Mouse (Mus musculus): ENCODE measurements around the gene Ptpn1.

The Ptpn1 gene

GRCm38 (mm10) chr2:167931985-167932726 is at the start of gene Ptpn1:
Gene Ptpn1, plus strand, starts transcription at chr2:167932057.
- WGBS = under 1% methylated on average over 99 of the region's 99 CpGs

GRCm38 (mm10) chr2:167886485-167886884 is 45.4 kb upstream of the Ptpn1 start:
- WGBS = 63% methylated on average over 7 of the region's 7 CpGs

GRCm38 (mm10) chr2:167887516-167888347 is 44.1 kb upstream of the Ptpn1 start:
- WGBS = 19% methylated on average over 22 of the region's 22 CpGs

- WGBS = 76% methylated on average over 6 of the region's 6 CpGs
These were observed 43.0 kb upstream of the Ptpn1 start for GRCm38 (mm10) chr2:167888834-167889233.

GRCm38 (mm10) chr2:167889886-167890285 is 42.0 kb upstream of the Ptpn1 start:
- 86% methylated on average over 4 of the region's 4 CpGs for WGBS

- WGBS = 42% methylated on average over 9 of the region's 9 CpGs
These were observed 39.9 kb upstream of the Ptpn1 start for GRCm38 (mm10) chr2:167891908-167892307.

- 82% methylated on average over 10 of the region's 10 CpGs for WGBS
These were observed 38.2 kb upstream of the Ptpn1 start for GRCm38 (mm10) chr2:167893680-167894079.

GRCm38 (mm10) chr2:167894948-167895372 is 36.9 kb upstream of the Ptpn1 start:
- under 1% methylated on average over 30 of the region's 30 CpGs for WGBS

- 59% methylated on average over 8 of the region's 8 CpGs for WGBS
These were observed 34.0 kb upstream of the Ptpn1 start for GRCm38 (mm10) chr2:167897896-167898295.

- WGBS = 57% methylated on average over 16 of the region's 16 CpGs
These were observed 31.9 kb upstream of the Ptpn1 start for GRCm38 (mm10) chr2:167899989-167900421.

- WGBS = 79% methylated on average over 9 of the region's 9 CpGs
These were observed 29.6 kb upstream of the Ptpn1 start for GRCm38 (mm10) chr2:167902116-167902703.

- 87% methylated on average over 11 of the region's 11 CpGs for WGBS
These were observed 28.5 kb upstream of the Ptpn1 start for GRCm38 (mm10) chr2:167903242-167903952.

- WGBS = 91% methylated on average over 12 of the region's 12 CpGs
These were observed 27.1 kb upstream of the Ptpn1 start for GRCm38 (mm10) chr2:167904621-167905367.

- 70% methylated on average over 8 of the region's 8 CpGs for WGBS
These were observed 26.3 kb upstream of the Ptpn1 start for GRCm38 (mm10) chr2:167905561-167905960.

GRCm38 (mm10) chr2:167909531-167910177 is 22.2 kb upstream of the Ptpn1 start:
- WGBS = 75% methylated on average over 11 of the region's 11 CpGs

- WGBS = 79% methylated on average over 3 of the region's 3 CpGs
These were observed 21.7 kb upstream of the Ptpn1 start for GRCm38 (mm10) chr2:167910178-167910540.

- 93% methylated on average over 5 of the region's 5 CpGs for WGBS
These were observed 20.3 kb upstream of the Ptpn1 start for GRCm38 (mm10) chr2:167911511-167911910.

- 69% methylated on average over 1 of the region's 1 CpGs for WGBS
These were observed 12.8 kb upstream of the Ptpn1 start for GRCm38 (mm10) chr2:167919081-167919480.

GRCm38 (mm10) chr2:167920041-167920440 is 11.8 kb upstream of the Ptpn1 start:
- WGBS = 78% methylated on average over 11 of the region's 11 CpGs

- 75% methylated on average over 9 of the region's 9 CpGs for WGBS
These were observed 10.8 kb upstream of the Ptpn1 start for GRCm38 (mm10) chr2:167920960-167921495.
